Mouse (Mus musculus): ENCODE results near the gene Atg10.

Atg10 gene

DNA sequence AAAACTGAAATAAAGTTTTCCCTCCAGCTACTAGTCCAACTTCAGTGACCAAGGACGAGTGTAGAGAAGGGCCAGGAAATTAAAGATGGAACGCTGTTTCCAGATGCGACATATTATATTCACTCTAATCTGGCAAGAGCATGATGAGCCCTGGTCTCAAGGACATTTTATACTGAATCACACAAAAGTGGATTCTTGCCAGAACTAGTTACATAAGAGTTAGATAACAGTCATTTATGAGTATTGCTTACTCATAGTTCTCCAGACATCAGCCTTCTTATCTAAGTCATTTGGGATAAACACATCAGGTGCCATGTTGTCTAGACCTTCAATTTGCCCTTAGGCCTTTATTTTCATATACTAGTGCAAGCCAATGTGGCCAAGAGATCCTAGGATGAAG, 108.9 kb downstream of the Atg10 start:
- no peak for DNase-seq

DNA sequence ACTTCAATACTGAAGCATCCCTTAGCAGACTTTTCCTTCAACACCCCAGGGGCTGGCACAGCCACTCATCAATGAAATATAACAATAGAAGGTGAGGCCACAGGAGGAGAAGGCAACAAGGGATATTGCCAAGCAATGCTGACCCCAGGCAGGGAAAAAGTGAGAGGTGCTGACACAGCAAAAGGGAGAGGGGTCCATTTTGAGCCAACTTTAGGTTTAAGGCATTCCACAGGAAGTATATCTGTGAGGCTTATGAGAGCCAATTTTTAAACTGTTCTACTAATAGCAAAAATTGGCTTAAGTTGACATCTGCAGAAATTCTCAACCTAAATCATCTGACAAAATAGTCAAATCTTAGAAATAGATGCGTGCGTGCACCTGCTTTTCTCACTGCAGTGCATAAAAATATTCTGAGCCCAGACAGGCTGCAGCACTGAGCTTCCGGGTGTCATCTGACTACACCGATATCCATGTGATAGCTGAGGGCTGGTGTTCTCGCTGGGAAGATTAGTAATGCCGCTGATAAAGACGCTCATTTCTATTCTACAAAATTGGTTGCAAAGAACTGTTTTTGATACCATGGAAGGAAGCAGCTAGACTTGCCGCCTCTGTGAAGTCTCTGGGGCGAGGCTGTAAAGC, 116.3 kb downstream of the Atg10 start:
- no peak for DNase-seq

DNA sequence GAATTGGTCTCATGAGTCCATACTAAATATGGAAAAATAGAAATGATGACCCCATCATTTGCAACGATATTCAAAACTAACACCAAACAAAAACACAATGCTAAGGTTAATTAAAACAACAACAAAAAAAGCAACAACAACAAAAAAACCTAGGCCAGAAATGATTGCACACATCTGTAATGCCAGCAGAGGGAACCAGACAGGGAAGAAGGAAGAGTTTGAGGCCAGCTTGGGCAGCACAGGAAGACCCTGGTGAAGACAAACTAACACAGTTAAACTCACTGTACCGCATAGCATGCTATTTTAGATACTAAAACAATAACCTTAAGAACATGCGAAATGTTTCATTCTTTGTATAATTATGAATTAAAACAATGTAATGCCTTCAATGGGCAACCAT, 121.5 kb downstream of the Atg10 start:
- DNase-seq, result no peak

DNA sequence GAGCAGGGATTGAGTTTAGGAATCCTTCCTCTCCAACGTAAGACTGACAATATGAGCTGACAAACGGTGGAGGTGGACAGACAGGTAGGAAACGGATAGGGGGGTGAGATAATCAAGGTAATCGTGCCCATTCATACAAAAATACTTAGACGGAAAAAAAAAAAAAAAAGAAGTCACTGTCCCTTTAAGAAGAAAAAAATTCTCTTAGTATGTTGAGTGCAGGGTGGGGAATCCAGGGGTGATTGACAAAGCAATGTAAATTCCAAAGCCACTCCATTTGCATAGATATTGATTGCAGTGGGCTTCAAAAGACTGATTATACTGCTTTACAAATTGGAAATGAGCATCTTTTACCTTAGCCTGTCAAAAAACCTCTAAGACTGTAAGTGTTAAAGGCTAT, 123.4 kb downstream of the Atg10 start:
- no peak for DNase-seq

DNA sequence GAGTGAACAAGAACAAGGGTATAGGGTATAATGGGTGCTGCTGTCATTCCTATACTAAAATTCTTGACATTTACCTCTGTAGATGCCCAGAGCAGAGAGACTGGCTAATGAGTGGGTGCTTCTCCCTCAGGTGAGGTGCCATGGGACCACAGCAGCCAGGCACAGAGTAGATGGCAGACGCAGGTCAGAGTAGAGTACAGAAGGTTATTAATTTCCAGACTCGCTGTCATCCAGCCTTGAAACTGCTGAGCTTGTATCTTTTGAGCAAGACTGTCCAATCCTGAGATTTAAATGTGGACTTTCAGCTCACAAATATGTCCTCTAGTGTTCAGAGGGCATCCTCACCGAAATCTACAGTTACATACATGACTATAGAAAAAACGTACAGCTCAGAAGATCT, 128.9 kb downstream of the Atg10 start:
- DNase-seq, result no peak

DNA sequence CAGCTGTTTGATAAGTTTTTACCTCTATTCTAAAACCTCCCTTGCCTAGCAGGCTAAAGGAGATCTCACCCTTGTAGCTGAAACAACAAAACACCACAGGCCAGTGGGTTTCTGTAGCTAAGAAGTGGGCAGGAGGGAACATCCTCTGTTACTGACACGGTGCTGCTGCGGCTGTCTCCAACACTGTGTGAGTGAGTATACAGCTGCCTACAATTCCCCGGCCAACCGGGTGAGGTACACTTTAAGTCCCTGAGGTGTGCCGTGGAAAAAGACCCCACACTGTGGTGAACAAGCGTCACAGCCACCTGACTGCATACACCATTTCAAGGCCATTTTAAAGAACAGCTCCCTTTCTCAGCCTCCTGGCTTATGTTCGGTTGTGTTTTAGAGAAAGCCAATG, 129.6 kb downstream of the Atg10 start:
- DNase-seq, result no peak

DNA sequence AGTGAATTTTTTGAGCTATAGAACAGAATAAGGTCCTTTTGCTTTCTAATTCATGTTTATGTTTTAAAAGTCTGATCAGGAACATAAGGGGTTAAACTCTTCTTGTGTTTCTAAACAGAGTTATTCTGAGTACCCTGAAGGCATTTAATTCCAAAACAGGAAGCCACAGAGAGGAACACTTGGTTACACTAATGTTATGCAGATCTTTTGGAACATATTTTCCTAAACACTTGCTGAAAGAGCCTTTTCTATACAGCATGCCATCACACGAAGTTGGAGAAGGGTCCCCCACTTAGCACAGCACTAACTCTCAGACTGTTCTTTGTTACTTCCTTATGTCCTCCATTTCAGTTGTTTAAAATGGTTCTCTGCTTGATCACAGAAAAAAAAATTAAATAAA, 130.2 kb downstream of the Atg10 start:
- no peak for DNase-seq

DNA sequence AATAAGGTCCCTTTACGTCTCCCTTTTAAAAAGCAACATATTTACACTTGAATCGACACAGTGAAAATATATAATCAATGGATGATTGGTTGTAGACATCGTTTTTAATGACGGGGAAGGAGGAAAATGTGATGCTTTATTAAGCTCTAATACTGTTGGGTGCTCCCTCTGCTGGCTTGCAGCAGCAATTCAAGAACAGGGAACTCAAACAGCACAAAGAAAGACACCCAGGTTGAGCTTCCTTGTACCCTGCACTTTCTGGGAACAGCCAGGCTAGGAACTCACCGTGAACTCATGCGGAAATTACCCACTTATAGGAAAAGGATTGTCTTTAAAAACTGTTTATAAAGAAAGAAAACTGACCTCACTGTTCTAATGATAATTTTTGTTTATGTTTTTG, 130.6 kb downstream of the Atg10 start:
- peak; percentile 54 to 60 for DNase-seq

DNA sequence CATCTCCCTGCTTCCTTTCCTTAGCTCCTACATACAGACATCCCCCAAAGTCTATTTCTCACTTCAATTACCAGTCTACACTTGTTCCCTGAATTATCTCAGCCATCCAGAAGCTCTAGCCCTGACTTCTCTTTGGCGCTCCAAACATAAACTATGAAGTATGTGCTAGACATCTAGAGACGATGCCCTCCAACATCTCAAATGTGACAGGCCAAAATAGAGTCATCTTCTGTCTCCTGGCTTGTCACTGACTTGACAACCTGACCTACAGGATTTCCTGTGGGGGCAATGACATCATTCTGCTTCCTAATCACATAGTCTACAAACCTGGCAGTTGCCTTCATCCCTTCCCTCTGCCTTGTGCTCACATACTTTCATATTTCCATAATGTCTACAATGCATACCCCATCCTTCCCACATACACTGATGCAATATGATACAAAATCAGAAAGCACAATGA, 132.0 kb downstream of the Atg10 start:
- DNase-seq, result no peak

DNA sequence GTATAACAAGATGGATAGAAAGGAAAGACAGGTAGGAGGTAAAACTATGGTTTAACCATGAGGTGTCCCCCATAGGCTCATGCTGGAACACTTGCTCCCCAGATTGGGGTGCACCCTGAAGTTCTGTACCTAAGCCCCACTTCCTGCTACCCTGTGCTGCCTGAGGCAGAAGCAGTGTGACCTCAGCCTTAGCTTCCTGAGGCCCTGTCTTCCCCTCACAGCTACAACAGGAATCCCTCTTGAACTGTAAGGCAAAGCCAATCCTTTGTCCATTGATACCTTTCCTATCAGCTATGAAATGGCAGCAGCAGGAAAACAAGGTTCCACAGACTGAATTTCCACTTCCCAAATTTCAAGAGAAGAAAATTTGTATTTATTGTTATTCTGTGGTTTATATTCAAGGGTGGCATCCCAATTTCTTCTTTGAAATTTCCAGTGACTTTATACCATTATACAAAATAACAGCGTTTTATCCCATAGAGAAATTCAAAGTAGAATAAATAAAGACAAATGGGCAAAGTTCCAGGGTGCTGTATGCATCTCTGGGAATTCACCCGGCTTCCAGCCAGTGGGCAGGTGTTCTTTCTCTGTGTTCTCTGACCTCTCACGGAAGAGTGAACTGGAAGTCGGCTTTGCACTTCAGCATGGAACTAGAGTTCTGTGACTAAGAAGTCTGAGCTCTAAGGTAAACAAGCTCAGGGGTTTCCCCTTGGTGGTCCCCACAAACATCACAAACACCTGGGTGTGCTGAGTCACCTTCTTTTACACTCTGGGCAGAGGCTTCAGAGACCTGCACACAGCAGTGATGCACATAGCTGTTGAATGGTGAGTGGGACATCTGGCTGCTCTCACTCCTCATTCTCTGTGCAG, 132.7 kb downstream of the Atg10 start:
- no peak for DNase-seq

DNA sequence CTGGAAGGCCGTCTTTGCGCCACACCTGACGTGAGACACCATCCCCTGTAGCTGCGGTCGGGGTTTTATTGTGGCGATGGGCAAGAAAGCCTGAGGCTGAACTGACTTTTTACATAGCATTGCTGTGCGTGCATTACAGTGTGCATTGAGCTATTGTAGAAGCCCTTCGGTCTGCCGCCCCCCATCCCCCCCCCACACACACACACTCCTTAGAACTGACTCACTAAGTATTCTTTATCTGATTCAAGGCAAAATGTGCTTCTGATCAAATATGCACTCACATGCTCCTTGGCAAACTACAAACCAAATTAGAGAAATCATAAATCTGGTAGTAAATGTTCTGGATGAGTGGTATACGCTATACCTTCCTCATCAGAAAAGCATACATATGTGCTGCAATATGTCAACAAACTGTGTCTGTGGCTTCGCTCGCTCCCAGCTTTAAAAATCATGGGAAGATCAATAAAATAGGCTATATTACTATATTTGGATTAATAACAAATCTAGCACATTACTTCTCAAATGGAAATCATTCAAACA, 137.3 kb downstream of the Atg10 start:
- DNase-seq, result no peak

DNA sequence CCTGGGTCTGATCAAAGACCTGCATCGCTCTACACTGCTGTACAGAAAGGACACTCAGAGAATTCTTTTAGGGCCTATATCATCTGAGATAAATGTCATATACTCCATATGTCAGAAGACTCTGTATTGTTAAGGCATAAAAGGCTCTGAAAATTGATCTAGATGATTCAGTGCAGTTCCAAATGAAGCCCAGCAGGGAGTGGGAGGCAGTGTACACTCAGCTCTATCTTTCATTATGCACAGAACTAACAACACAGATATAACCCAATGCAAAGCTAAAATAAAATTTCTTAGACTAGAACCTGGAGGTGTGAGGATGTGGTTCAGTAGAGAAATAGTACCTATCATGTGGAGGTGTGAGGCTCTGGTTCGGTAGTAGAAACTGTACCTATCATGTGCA, 151.4 kb downstream of the Atg10 start:
- DNase-seq, result no peak

DNA sequence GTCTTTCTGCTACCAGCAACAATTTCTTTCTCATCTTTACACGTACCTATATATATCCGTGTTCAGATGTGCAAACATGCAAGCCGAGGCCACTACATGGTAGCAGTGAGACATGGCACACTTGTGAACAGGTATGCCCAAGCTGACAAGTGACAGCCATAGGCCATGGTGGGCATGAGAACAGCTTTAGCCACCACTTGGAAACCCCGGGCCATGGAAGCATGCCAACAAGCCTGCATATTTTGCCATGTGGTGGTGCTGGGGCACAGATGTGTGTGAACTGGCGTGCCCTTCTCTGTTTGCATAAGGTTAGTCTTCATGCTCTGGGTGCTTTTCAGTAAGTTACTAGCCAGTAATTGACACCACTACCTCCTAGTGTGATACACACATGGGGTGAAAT, 162.9 kb downstream of the Atg10 start:
- DNase-seq, result peak; percentile 19 to 53

DNA sequence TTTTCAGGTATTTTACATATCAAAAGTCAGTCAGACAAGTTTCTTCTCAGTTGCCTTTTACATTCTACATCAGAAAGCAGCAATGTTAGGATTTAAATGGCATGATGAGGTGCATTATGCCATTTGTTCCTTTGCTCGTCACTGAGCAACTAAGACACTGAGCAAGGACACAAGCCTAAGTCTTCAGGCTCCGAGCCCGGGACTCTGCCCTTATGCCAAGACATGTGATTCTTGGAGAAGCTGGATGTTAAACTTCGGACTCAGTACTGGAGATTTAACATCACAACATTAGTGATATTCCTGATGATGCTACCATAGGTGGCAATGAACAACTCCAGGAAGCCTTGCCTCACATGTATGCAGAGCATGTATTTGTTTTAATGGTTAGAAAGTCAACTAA, 175.6 kb downstream of the Atg10 start:
- no peak for DNase-seq

DNA sequence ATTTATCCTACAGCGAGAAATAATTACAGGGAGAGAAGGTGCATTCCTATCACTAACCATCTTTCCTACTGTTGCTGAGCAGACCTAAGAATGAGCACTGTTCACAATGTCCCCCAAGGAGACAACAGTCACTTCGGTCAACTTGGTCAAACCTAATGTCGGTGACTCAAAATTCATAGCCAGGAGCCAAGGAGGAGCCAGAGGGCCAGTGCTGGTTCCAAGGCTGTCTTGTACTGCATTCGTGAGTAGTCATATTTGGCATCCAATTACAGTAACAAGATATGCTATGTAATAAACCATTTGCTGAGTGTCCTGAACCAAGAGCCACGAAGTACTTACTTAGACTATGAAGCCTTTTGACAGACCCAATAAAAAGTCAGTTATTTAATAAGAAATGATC, 176.9 kb downstream of the Atg10 start:
- peak in 1 of 2 experiments; percentile 9 for DNase-seq

DNA sequence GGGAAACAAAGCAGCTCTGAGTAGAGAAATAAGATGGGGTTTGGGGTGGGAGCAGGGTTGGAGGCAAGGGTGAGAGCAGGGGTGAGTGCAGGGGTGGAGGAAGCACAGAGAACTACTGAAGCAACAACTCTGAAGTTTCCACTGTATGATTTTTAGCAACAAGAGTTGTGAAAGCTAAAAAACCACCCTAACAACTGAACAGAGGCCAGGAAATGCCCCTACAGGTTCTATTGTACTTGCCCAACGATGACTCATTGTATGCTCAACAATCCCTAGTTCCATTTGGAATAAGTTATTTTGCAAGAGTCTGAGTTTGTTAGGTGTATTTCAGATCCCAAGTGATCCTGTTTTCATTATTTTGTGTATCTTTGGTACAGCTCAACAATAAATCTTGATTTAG, 182.5 kb downstream of the Atg10 start:
- no peak for DNase-seq

DNA sequence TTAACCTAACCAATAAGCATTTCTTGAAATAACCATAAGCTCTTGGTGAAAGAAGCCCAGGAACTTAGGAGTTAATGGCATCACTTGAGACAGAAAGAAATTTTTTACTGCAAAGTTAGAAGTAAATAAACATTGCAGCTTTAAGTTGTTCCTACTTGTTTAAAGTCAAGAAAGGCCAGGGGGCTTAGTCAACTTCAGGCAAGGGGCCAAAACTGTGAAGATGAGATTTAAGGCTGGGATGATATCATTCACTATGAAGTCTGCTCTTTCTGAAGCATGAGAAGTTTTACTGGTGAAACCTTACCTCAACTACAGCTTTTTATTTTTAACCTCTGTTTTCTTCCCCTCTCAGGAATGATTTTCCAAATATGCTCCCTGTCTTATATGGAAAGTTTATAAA, 183.3 kb downstream of the Atg10 start:
- peak in 1 of 2 experiments; percentile 4 for DNase-seq

DNA sequence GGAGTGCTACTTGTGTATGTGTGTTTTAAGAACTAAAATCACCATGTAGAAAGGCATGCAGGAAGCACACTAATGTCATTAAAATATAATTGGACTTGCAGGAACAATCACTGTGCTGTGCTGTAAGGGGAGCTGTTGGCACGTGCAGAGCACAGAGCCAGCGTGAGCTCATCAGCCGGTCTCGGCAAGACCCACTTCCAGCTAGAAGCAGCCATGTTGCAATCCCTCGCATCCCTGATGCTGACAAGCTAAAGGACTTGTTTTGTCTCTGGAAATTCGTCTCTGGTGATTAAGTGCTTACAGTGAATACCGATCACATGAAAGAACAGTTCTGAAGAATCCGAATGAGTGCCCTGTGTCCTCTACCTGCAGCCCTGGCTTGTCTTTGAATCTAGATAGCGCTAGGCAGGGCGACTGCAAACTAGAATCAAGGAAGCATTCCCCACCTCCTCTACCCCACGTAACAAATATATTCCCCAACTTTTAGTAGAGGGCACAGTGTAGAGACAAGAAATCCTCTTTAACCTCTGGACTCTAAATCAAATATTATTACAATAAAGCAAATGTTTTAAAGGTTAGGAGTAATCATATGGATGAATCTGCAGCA, 184.5 kb downstream of the Atg10 start:
- DNase-seq, result peak; percentile 75 to 78

DNA sequence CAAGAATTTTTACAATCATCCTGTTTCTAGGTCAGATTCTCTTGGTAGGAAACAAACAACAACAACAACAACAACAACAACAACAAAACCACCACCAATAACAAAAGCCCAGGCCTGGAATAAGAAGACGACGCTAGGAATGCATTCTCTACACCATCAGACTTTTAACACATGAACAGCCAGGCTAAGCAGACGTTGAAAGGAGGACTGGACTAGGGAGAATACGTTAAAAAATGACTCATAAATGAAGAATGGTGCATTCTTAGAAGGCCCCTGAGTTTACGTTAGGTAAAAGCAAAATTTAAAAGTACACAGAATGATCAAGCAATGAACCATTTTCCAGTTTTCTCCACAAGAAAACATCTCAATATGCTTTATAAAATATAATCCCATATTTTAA, 185.1 kb downstream of the Atg10 start:
- no peak for DNase-seq

DNA sequence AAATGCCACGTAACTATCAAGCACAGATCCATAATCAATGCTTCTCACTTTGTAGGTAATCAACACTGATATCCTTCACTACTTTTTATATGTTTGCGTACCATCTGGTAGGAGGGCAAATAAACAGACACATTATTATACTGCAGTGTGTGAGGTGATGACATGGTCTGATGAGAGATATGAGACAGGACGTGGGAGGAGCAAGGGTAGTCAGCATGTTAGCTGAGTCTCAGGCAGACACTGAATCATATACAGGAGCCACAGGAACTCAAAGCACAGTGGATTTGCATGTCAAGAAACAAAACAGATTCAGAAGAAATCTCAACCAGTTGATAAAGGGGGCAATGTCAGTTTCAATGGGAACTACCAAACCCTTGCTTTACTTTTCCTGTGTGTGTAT, 185.7 kb downstream of the Atg10 start:
- DNase-seq, result no peak

DNA sequence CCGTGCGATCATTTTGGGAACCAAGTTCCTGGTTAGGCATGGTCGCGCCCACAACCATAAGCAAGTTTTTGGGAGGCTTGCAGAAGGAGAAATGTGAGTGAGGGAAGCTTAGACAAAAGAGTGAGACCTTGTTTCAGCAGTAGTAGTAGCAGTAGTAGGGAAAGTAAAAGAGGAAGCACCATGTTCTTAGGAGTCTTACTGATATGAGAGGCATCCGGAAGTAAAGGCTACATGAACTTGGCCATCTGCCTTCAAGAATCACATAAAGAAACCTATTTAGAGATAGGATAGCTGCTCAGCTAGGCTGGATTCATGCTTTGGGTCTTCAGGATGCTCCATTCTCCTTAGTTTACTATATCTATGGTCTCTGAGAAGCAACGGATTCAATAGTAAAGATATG, 186.4 kb downstream of the Atg10 start:
- DNase-seq, result no peak

DNA sequence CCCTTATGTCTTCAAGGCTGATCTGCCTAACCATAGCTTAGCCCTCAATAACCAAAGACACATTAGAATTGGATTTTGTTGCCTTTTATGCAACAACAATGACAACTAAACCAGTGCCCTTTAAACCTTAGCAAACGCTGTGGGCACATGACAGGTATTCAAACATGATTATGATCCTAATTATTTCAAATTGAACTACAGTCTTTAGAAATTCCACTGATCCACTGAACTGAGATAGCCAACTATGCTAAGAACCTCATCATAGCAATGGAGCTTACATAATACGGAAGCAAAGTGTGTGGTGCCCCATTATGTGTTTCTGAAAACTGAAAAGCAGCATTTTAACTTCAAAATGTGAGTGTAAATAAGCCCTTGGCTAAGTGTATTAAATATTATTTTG, 191.9 kb downstream of the Atg10 start:
- DNase-seq, result no peak

DNA sequence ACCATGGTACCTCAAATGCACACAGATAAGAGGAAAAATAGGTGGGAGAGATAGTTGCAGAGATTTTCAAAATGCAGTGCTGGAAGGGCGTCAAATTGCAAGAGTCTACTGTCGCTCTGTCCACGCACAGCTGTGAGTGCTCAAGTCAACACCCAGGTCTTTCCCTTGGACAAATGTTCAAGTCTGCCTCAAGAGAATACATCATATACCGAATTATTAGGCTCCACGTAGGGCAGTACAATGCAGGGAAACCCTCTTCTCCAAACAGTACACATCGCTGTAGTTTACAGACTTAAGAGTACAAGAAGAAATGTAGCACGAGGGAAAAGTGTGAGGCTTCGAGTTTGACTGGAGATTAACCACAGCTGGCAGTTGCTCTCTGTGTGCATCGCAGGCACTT, 200.3 kb downstream of the Atg10 start:
- no peak for DNase-seq

DNA sequence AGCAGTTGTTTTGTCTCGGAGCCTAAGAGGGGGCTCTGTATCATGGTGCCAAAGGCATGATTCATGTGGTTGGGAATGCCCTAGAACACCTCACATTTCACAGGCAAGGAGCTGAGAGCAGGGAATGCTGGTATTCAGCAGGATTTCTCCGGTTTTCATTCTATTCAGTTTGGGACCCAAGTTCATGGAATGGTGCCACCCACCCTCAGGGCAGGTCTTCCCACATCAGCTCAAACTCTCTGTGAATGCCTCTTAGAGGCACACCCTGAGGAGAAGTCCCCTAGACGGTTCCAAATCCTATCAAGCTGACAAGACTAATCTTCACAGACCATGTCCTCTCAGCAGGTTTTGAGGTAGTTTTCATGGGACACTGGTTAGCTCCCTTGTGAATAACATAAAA, 211.9 kb downstream of the Atg10 start:
- DNase-seq, result no peak
